Mouse (Mus musculus): ENCODE measurements around the gene Phkg1. TPM values are rescaled to one million over a fixed set of nuclear protein-coding genes. Genes with fewer than 3 reads are reported as not detected.
A peak's percentile ranks its signal among the peaks of the same experiment; 100 is the strongest.
"Not testable (repeated sequence)": the region's sequence is repeated elsewhere in the genome, so short reads cannot be mapped to it uniquely, and the experiment has no call there.

Phkg1 gene
- 0.45 and 0.50 TPM in 2 replicates for polyA plus RNA-seq (2015; fragmentation: Nextera tagmentation; extraction: Ambion mirVana)

GRCm38 (mm10) chr5:129898449-129898848 is at the start of gene Phkg1:
Gene Phkg1, minus strand, starts transcription at chr5:129898549.
- no peaks in the 10 kb centered on the region; the same call in 1 of the 2 replicates for H3K9me3 ChIP-seq
- H3K27ac ChIP-seq (replicated peaks) = no peak within 1 kb of the TSS
- H3K27me3 ChIP-seq = no peaks in the 10 kb centered on the region
- H3K4me3 ChIP-seq = no peak within 1 kb of the TSS
- ATAC-seq (replicated peaks) = no peak
- H3K4me2 ChIP-seq (replicated peaks) = no peak within 1 kb of the TSS
- 96% methylated on average over 1 of the region's 1 CpGs for WGBS
- no peak within 1 kb of the TSS for H3K9ac ChIP-seq (replicated peaks)
- H3K36me3 ChIP-seq = peaks cover 19% of the 10 kb centered on the region; the same call in 1 of the 2 replicates
- H3K4me1 ChIP-seq = peaks cover 15% of the 10 kb centered on the region

DNA sequence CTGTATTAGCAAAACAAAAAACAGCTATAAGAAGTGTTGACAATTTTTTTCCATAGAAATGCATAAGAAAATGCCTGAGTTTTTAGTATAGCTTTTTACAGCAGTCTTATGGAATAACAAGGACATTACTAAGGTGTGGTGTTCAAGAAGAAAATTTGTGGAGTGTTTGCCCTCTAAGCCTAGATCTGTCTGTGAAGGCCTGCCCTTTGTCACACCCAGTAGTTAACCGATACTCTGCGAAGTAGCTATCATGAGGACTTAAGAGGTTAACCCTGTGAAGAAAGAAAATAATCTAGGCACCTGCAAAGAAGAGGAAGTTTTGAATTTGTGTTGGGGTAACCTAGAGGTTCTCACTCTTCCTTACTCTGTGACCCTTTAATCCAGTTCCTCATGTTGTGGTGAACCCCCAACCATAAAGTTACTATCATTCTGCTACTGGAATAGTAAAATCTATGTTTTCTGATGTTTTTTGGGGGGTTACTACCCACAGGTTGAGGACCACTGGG is 49.2 kb upstream of the Phkg1 start:
- Histone ChIP-seq H3K27ac (replicated peaks) (no peak overlapping the region), H3K36me3 (no peaks in the 10 kb centered on the region), H3K9ac (replicated peaks) (no peak overlapping the region), H3K27me3 (no peaks in the 10 kb centered on the region), H3K4me1 (peaks cover 10% of the 10 kb centered on the region), H3K4me3 (no peak overlapping the region), H3K9me3 (no peaks in the 10 kb centered on the region), H3K4me2 (replicated peaks) (no peak overlapping the region)
- ATAC-seq (replicated peaks) = no peak
- 90% methylated on average over 2 of the region's 2 CpGs for WGBS

- no peak for ATAC-seq (replicated peaks)
- Histone ChIP-seq H3K27me3 (no peaks in the 10 kb centered on the region), H3K4me1 (peaks cover 14% of the 10 kb centered on the region), H3K4me3 (no peak overlapping the region), H3K36me3 (no peaks in the 10 kb centered on the region), H3K27ac (replicated peaks) (no peak overlapping the region), H3K4me2 (replicated peaks) (no peak overlapping the region; the same call in 1 of the 2 replicates), H3K9ac (replicated peaks) (no peak overlapping the region), H3K9me3 (no peaks in the 10 kb centered on the region)
- WGBS = 83% methylated on average over 1 of the region's 1 CpGs
These were observed 45.1 kb upstream of the Phkg1 start for GRCm38 (mm10) chr5:129943402-129943801.

- H3K27me3 ChIP-seq, H3K36me3 ChIP-seq, H3K9me3 ChIP-seq: not testable (repeated sequence)
- H3K4me3 ChIP-seq = peak overlapping the region; percentile 64
- H3K27ac ChIP-seq (replicated peaks) = peak overlapping the region; percentile 29; the same call in 1 of the 2 replicates
- peaks cover 14% of the 10 kb centered on the region for H3K4me1 ChIP-seq
- H3K4me2 ChIP-seq (replicated peaks) = peak overlapping the region; percentile 83
- under 1% methylated on average over 54 of the region's 82 CpGs for WGBS
- peak; percentile 80 for ATAC-seq (replicated peaks)
- H3K9ac ChIP-seq (replicated peaks) = peak overlapping the region; percentile 65
These were observed 44.0 kb upstream of the Phkg1 start for GRCm38 (mm10) chr5:129942073-129942939.

DNA sequence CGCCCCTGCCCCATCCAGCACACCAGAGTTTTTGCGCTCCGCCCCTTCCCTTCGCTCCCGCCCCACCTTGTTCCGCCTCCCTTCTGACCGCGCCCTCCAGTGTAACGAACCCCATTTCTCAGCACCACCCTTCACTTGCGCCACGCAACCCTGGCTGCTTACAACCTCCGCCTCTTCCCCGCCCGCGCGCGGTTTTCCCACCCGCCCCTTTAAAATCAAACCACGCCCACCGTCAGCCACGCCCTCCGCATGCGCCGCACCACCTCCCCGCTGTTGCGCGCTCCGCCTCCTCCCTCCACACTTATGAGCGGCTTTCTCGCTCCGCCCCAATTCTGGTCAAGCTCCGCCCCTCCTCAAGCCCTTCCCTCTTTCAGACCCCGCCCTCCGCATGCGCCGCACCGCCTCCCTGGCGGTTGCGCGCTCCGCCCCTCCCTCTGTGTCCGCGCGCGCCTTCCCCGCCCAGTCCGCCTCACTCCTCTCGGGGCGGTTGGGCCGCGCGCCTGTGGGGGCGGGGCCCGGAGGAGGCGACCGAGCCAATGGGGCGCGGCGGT is 43.2 kb upstream of the Phkg1 start, which contains the start of gene Vkorc1l1:
Gene Vkorc1l1 (plus strand): TSS at position 476 of the 551 bp plus-strand sequence.
- Histone ChIP-seq H3K4me1 (peaks cover 14% of the 10 kb centered on the region), H3K27ac (replicated peaks) (peak within 1 kb of the TSS; percentile 77), H3K4me3 (peak within 1 kb of the TSS; percentile 64), H3K36me3 (no peaks in the 10 kb centered on the region), H3K9me3 (no peaks in the 10 kb centered on the region), H3K4me2 (replicated peaks) (peak within 1 kb of the TSS; percentile 83), H3K9ac (replicated peaks) (peak within 1 kb of the TSS; percentile 65), H3K27me3 (no peaks in the 10 kb centered on the region)
- ATAC-seq (replicated peaks) = peak; percentile 95
- whole genome bisulfite sequencing = under 1% methylated on average over 57 of the region's 59 CpGs

DNA sequence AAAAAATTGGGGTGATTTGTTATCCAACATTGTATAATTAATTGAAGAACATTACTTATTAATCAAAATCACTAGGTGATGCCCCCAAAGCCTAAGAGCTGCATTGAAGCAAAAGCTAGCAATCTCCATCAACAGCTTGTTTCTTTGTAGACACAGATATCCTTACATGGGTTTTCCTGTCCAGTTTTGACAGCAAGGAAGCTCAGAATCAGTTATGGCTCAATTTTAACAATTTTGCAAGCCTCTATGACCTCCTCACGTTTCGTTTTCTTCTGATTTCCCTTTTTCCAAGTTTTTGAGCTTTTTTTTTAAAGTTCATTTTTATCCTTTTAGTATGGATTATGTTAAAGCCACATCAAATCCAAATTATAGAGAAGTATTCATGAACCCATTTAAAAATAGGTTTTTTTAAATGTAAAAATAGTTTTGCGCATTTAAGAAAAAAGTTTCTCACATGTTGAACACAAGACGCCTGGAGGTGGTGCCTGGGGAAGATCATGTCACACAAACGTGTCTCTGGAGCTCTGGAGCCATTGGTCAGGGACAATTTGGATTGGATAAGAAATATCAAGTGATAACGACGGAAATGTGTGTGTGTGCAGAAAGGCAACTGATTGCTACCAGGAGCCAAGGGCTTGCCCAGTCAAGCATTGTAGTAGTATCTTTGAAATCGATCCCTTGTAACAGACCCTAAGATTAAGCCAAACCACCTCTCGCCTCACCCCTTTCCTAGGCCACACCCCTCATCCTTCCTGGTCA is 42.6 kb upstream of the Phkg1 start:
- ATAC-seq (replicated peaks) = no peak
- Histone ChIP-seq H3K9ac (replicated peaks) (peak overlapping the region; percentile 33; the same call in 1 of the 2 replicates), H3K9me3 (no peaks in the 10 kb centered on the region), H3K36me3 (no peaks in the 10 kb centered on the region), H3K4me3 (peak overlapping the region; percentile 64), H3K27ac (replicated peaks) (peak overlapping the region; percentile 77), H3K4me1 (peaks cover 14% of the 10 kb centered on the region), H3K4me2 (replicated peaks) (peak overlapping the region; percentile 41), H3K27me3 (no peaks in the 10 kb centered on the region)
- 7% methylated on average over 9 of the region's 9 CpGs for WGBS

GRCm38 (mm10) chr5:129940281-129940680 is 41.9 kb upstream of the Phkg1 start:
- H3K4me1 ChIP-seq = peaks cover 14% of the 10 kb centered on the region
- H3K4me3 ChIP-seq = no peak overlapping the region
- H3K27me3 ChIP-seq = no peaks in the 10 kb centered on the region
- H3K36me3 ChIP-seq = no peaks in the 10 kb centered on the region
- no peak overlapping the region for H3K9ac ChIP-seq (replicated peaks)
- ATAC-seq (replicated peaks) = no peak
- no peak overlapping the region for H3K27ac ChIP-seq (replicated peaks)
- WGBS = 81% methylated on average over 2 of the region's 2 CpGs
- no peak overlapping the region for H3K4me2 ChIP-seq (replicated peaks)
- H3K9me3 ChIP-seq = no peaks in the 10 kb centered on the region

DNA sequence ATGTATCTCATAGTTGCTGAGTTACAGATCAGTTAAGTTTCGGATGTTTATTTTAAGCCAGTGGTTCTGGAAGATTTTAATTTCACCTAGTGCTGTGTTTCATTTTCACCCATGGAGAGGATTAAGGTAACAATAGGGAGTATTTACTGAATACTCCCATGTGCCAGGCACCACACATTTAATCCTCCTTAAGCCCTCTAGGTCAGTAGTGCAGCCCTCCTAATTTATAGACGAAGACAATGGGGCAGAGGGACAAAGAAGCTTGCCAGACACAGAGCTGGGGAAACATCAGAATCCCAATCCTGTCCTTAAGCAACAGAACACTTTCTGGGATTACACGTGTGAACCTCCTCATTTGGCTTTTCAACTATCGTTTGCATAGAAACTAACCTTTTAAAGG is 38.6 kb upstream of the Phkg1 start:
- no peak overlapping the region for H3K27ac ChIP-seq (replicated peaks)

DNA sequence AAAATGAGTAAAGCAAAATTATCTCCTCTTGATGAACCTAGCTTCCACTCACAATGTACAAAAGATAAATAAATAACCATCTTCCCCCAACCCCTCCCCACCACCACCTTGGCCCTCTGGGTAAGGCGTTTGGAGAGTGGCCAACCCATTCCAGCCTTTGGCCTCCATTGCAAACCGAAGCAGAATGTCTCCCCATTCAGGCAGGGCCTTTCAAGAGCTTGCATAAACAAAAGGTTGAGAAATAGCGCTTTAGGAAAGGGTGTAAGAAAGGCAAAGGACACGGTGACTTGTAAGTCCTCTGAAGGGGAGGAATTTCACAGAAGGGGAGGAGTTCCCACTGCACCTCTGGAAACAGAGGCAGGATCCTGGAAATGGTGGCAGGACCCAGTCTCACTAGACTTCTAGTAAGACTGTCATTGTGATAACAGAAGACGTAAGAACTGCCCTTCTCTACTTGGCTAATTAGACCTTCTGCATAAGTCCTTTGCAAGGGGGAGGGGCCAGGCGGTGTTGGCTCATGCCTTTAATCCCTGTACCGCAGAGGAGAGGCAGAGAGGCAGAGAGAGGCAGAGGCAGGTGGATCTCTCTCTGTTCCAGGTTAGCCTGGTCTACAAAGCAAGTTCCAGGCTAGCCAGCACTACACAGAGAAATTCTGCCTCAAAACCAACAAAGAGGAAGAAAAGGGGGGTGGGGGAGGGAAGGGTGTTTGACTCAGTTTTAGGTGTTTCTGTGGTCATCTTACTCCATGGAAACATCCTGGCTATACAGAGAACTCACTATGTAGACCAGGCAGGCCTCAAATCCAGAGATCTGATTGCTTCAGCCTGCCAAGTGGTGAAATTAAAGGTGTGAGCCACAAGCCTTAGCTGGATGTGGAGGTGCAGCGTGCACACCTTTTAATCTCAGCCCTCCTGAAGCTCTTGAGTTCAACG is 31.8 kb upstream of the Phkg1 start:
- ATAC-seq (replicated peaks) = no peak
- WGBS = 33% methylated on average over 9 of the region's 9 CpGs
- H3K4me3 ChIP-seq = no peak overlapping the region
- H3K9me3 ChIP-seq = no peaks in the 10 kb centered on the region
- H3K9ac ChIP-seq (replicated peaks) = no peak overlapping the region
- H3K4me1 ChIP-seq = no peaks in the 10 kb centered on the region
- H3K27me3 ChIP-seq = no peaks in the 10 kb centered on the region
- no peak overlapping the region for H3K27ac ChIP-seq (replicated peaks)
- H3K4me2 ChIP-seq (replicated peaks) = no peak overlapping the region
- no peaks in the 10 kb centered on the region for H3K36me3 ChIP-seq

More for the DNA sequence above, 38.6 kb upstream of the Phkg1 start:
- Histone ChIP-seq H3K4me1 (0 out of 2 replicates have a peak, but pooled peaks cover 2% of the 10 kb centered on the region), H3K36me3 (no peaks in the 10 kb centered on the region), H3K4me2 (replicated peaks) (no peak overlapping the region), H3K4me3 (no peak overlapping the region), H3K27me3 (no peaks in the 10 kb centered on the region), H3K9me3 (no peaks in the 10 kb centered on the region), H3K9ac (replicated peaks) (no peak overlapping the region)
- ATAC-seq (replicated peaks) = no peak
- 8% methylated on average over 4 of the region's 4 CpGs for WGBS

GRCm38 (mm10) chr5:129925933-129926332 is 27.6 kb upstream of the Phkg1 start:
- Histone ChIP-seq H3K9me3 (no peaks in the 10 kb centered on the region), H3K4me2 (replicated peaks) (no peak overlapping the region), H3K27ac (replicated peaks) (no peak overlapping the region), H3K36me3 (no peaks in the 10 kb centered on the region), H3K4me3 (no peak overlapping the region), H3K4me1 (no peaks in the 10 kb centered on the region), H3K9ac (replicated peaks) (no peak overlapping the region), H3K27me3 (no peaks in the 10 kb centered on the region)
- ATAC-seq (replicated peaks) = no peak
- WGBS = 82% methylated on average over 5 of the region's 5 CpGs

Measured in forebrain, embryonic 15.5 days (tissue).